Mouse (Mus musculus) layer of hippocampus, adult 2 months (tissue): ENCODE results near the gene Cfc1. TPM values are rescaled to one million over a fixed set of nuclear protein-coding genes. Genes with fewer than 3 reads are reported as not detected.
"Not testable (repeated sequence)": the region's sequence is repeated elsewhere in the genome, so short reads cannot be mapped to it uniquely, and the experiment has no call there.

Experiments used
- DNase-seq, 2 experiments: peaks; one replicate each; pipeline ENCODE4 v3.0.0; 2022; ENCODE audit warnings: low spot score in 2 of 2
- H3K27ac ChIP-seq: fragments of 200-600 bp; 2 replicates; pipeline ENCODE4 v1.8.1; 2022
- H3K4me3 ChIP-seq: fragments of 200-600 bp; 2 replicates; pipeline ENCODE4 v1.8.1; 2022; ENCODE audit warnings: mild to moderate bottlenecking
- CTCF ChIP-seq: fragments of 200-600 bp; conservative IDR thresholded peaks from 2 replicates; pipeline ENCODE4 v1.8.1; 2022; ENCODE audit warnings: antibody characterized with exemption, mild to moderate bottlenecking, moderate library complexity
- long read RNA-seq, 2 experiments: library from polyadenylated mRNA; stranded (forward); transcript quantifications; one replicate each; pipeline ENCODE4 v2.0.0; 2021; ENCODE audit warnings: borderline mapping rate in 2 of 2
- total RNA-seq, 2 experiments: library from RNA; stranded (reverse); gene quantifications; 2 replicates each; pipeline ENCODE4 v1.2.3; 2021

Gene Cfc1
- under 1 TPM in 1 of 2 experiments, not detected in 1; 0.36 TPM for total RNA-seq
- long read RNA-seq, experiment 1 = 0 reads
- long read RNA-seq, experiment 2 = 0 reads

GRCm38 (mm10) chr1:34535043-34535698 lies at the start of gene Cfc1:
Gene Cfc1, plus strand, starts transcription at chr1:34535648.
- H3K27ac ChIP-seq, DNase-seq: not testable (repeated sequence)
- H3K4me3 ChIP-seq = peak within 1 kb of the TSS; percentile 36; the same call in 1 of the 2 replicates

GRCm38 (mm10) chr1:34487383-34487782 lies 48.1 kb upstream of the Cfc1 start:
- TF ChIP-seq CTCF = peak; percentile 53

DNA sequence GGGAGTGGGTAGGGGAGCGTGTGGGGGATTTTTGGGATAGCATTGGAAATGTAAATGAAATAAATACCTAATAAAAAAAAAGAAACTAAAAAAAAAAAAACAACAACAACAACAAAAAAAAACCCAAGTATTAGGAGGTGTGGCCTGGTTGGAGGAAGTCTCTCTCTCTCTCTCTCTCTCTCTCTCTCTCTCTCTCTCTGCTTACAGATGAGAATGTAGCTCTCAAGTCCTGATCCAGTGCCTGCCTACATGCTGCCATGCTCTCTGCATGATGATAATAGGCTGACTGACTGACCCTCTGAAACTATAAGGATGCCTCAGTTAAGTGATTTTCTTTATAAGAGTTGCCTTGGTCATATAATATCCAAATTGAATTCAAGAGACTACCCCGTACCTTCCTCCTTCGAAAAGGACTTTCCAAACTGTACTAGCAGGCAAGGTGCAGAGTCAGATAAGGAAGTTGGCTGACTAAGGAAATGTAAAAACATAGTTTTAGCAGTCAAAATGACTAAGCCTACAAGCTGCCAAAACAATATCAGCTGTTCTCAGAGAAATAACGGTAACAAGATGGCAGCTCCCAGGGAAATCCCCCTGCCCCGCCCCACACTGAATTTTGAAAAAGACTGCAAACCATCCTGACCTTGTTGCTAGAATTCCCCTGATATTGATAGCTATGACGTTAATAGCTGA lies 45.5 kb upstream of the Cfc1 start:
- no peak overlapping the region for H3K27ac ChIP-seq
- no peak for DNase-seq
- no peak for TF ChIP-seq CTCF
- no peak overlapping the region for H3K4me3 ChIP-seq

More at GRCm38 (mm10) chr1:34487383-34487782, 48.1 kb upstream of the Cfc1 start:
- H3K27ac ChIP-seq = no peak overlapping the region
- no peak overlapping the region for H3K4me3 ChIP-seq
- DNase-seq = no peak

- DNase-seq = no peak
- Histone ChIP-seq H3K4me3 (no peak overlapping the region), H3K27ac (no peak overlapping the region)
- no peak for TF ChIP-seq CTCF
These were observed 44.0 kb upstream of the Cfc1 start for GRCm38 (mm10) chr1:34491480-34491879.

- no peak overlapping the region for H3K4me3 ChIP-seq
- TF ChIP-seq CTCF = no peak
- DNase-seq = no peak
- H3K27ac ChIP-seq = no peak overlapping the region
These were observed 32.5 kb upstream of the Cfc1 start for GRCm38 (mm10) chr1:34502991-34503390.

- H3K27ac ChIP-seq = no peak overlapping the region
- no peak for DNase-seq
- TF ChIP-seq CTCF = no peak
- no peak overlapping the region for H3K4me3 ChIP-seq
These were observed 30.1 kb upstream of the Cfc1 start for GRCm38 (mm10) chr1:34505307-34505706.

GRCm38 (mm10) chr1:34505970-34506551 lies 29.4 kb upstream of the Cfc1 start:
- TF ChIP-seq CTCF = no peak
- no peak for DNase-seq
- Histone ChIP-seq H3K27ac (no peak overlapping the region), H3K4me3 (no peak overlapping the region)

DNA sequence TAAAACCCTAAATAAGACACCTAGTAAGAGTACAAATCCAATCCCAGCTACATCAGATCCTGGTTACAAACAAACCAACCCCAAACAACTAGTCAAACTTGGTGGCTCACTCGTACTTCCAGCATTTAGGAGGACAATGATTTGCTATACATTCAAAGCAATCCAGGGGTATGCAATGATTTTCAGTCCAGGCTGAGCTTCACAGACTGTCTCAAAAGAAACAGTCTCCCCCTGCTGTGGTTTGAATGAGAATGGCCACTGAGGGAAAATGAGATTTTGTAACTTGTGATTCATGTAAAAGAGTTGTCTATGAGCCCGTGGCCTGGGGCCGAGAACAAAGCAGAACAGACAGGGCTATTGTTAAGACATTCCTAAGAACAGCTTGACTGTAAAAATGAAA lies 27.5 kb upstream of the Cfc1 start:
- no peak for TF ChIP-seq CTCF
- H3K4me3 ChIP-seq = no peak overlapping the region
- H3K27ac ChIP-seq = no peak overlapping the region
- no peak for DNase-seq

- DNase-seq = no peak
- no peak for TF ChIP-seq CTCF
- Histone ChIP-seq H3K27ac (no peak overlapping the region), H3K4me3 (no peak overlapping the region)
These were observed 24.9 kb upstream of the Cfc1 start for GRCm38 (mm10) chr1:34510575-34510981.

DNA sequence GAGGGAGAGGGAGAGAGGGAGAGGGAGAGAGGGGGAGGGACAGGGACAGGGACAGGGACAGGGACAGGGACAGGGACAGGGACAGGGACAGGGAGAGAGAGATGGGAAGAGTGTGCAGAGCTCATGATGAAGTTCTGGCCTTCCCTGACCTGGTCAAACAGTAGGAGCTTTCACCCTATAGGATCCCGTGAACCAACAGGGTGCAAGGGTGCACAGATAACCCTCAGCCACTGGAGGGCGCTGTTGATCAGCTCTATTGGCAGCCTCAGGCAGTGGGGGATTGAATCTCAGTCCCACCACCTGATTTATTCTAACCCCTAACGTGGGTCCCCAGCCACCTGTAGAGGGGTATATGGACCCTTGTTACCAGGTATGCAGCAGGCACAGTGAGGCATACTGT lies 24.4 kb upstream of the Cfc1 start:
- Histone ChIP-seq H3K4me3 (no peak overlapping the region), H3K27ac (no peak overlapping the region)
- DNase-seq = peak; percentile 28 to 65
- TF ChIP-seq CTCF = peak; percentile 85

DNA sequence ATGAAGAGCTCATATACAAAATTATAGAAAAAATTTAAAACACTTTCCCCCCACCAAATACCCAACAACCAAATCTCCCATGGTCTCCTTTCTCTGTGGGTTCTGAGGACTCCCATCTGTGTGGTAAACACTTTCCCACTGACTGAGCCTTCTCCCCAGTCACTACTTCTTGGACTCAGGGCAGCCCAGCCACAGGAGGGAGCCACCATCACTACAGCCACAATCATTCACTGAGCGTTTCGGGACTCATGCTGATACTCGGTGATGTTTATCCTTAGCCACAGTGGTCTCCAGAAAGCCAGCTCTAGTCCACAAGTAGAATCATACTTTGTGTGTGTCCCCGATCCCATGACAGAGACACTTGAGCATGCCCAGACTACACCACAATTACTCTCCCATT lies 22.4 kb upstream of the Cfc1 start:
- peak; percentile 46 for TF ChIP-seq CTCF
- Histone ChIP-seq H3K4me3 (no peak overlapping the region), H3K27ac (no peak overlapping the region)
- no peak for DNase-seq

DNA sequence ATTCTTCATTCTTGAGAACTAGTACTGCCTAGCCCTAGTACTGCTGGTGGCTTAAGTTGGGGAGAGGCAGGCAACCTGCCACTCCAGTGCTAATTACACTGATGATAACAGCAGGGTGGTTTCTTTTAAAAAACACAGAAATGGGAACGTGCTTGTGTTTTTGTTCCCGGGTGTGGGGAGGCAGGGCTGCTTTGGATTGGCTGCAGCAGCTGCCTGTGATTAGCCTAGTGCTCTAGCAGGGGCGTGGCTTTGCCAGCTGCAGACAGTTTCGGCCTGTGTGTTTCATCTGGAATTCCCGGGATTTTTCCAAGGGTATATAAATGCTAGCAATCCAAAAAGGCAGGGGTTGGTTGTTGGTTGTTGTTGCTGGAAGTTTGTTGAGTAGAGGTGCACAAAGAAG lies 18.9 kb upstream of the Cfc1 start:
- TF ChIP-seq CTCF = no peak
- Histone ChIP-seq H3K4me3 (no peak overlapping the region), H3K27ac (no peak overlapping the region)

DNA sequence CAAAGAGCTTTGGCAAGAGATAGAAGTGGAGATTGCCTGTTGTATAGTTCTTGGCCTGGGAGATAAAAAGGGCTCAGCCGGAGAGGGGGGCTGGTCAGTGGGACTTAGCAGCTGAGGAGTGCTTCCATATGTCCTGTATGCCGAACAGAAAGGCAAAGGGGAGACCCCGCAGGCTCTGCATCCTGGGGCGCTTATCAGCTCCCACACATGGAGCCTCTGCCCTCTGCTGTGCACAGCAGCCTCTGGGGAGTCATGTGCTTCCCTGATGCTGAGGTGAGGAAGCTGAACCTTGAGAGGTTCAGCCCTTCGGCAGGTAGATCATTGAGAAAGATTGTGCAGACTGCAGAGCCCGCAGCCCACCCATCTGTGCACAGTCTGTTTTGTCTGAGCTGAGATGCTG lies 18.2 kb upstream of the Cfc1 start:
- DNase-seq, H3K4me3 ChIP-seq, H3K27ac ChIP-seq: not testable (repeated sequence)

More for the DNA sequence above, 18.9 kb upstream of the Cfc1 start:
- no peak for DNase-seq

- not testable (repeated sequence) for H3K4me3 ChIP-seq, DNase-seq, H3K27ac ChIP-seq
These were observed 17.7 kb upstream of the Cfc1 start for GRCm38 (mm10) chr1:34517797-34518196.
